Mouse (Mus musculus): ENCODE measurements around the gene Nsun7. TPM values are rescaled to one million over a fixed set of nuclear protein-coding genes. Genes with fewer than 3 reads are reported as not detected.

The Nsun7 gene
- polyA plus RNA-seq, 1 experiment from 2014 or later = 2.9 TPM

DNA sequence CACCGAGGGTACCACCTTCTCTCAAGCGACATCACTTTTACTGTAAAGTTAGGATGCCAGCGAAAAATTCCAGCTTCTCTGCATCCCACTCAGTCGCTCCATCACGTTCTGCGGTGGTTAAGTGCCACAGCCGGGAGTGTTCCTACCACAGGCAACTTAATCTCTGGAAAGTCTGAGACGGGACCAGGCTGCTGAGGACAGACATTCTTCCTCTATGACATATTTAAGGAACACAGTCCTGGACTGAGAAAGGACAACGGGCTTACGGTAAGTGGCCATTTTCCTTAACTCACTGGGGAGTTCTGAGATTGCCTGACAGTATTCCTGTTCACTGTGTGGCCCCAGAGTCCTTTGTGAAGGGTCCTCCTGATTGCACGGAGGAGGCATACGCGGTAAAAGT, 40.9 kb downstream of the Nsun7 start:
- Histone ChIP-seq H3K36me3 (ENCODE audit: control insufficient read depth, insufficient read depth, low read length) (0 out of 2 replicates have a peak, but pooled peaks cover 6% of the 10 kb centered on the region), H3K4me2 (ENCODE audit: low read depth, low read length) (no peak overlapping the region), H3K27me3 (ENCODE audit: control insufficient read depth, insufficient read depth, low read length) (no peaks in the 10 kb centered on the region), H3K4me3 (ENCODE audit: low read depth, low read length) (no peak overlapping the region), H3K4me1 (ENCODE audit: control insufficient read depth, insufficient read depth, low read length) (peaks cover 3% of the 10 kb centered on the region; the same call in 1 of the 2 replicates), H3K9me3 (ENCODE audit: control insufficient read depth, low read length) (no peaks in the 10 kb centered on the region), H3K9ac (replicated peaks; ENCODE audit: low read depth, low read length) (no peak overlapping the region), H3K27ac (ENCODE audit: low read depth, low read length) (no peak overlapping the region)
- ATAC-seq (ENCODE audit: low read depth) = no peak
- whole genome bisulfite sequencing = 87% methylated on average over 13 of the region's 13 CpGs

DNA sequence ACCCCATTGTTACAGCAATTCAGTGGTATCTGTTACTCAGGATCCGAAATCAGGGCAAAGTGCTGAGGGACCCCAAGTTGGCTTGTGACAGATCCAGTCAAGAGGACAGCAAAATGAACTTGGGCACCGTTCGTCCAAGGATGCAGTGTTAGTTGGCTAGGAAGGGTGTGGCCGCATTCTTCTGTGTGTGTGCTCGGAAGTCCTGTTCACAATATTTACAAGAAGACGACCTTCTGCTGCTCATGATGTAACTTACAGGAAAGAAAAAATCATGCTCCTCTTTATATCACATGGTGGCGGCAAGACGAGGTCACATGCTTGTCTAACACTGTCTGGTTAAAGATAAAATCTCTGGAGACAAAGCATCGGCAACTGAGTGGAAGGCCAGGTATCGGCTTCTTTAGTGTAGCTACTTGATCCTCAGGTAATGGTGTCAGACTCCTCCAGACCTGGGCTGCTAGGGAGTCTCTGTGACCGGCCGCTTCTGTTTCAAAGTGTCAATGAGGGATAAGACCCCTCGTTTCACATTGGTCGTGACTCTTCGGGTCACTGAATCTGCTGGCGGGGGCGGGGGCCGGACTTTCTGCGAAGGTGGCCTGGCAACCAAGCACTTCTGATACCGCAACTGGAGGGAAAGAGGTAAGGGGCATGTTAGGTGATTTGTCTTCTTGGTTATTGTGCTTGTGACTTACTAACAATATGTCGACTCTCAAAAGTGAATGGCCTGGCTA, 42.6 kb downstream of the Nsun7 start:
- ATAC-seq (ENCODE audit: low read depth) = no peak
- 0 out of 2 replicates have a peak, but pooled peaks cover 6% of the 10 kb centered on the region for H3K36me3 ChIP-seq (ENCODE audit: control insufficient read depth, insufficient read depth, low read length)
- no peak overlapping the region for H3K4me3 ChIP-seq (ENCODE audit: low read depth, low read length)
- H3K9me3 ChIP-seq (ENCODE audit: control insufficient read depth, low read length) = no peaks in the 10 kb centered on the region
- no peak overlapping the region for H3K4me2 ChIP-seq (ENCODE audit: low read depth, low read length)
- H3K4me1 ChIP-seq (ENCODE audit: control insufficient read depth, insufficient read depth, low read length) = peaks cover 3% of the 10 kb centered on the region; the same call in 1 of the 2 replicates
- no peak overlapping the region for H3K27ac ChIP-seq (ENCODE audit: low read depth, low read length)
- no peak overlapping the region for H3K9ac ChIP-seq (replicated peaks; ENCODE audit: low read depth, low read length)
- no peaks in the 10 kb centered on the region for H3K27me3 ChIP-seq (ENCODE audit: control insufficient read depth, insufficient read depth, low read length)
- WGBS = 93% methylated on average over 21 of the region's 21 CpGs

DNA sequence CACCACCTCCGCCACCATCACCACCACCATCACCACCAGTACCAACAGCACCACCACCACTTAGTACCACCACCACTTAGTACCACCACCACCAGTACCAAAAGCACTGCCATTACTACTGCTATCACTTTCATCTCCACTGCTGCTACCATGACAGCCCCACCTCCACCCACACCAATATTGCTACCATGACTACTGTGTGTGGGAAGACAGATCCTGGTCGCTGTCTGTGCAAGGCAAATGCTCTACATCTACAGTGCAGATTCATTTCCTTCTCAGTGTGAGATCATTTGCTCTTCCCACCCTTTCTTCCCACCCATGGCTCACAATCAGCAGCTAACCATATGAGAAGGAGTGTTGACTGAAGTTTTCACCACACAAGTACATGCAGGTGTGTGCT, 43.2 kb downstream of the Nsun7 start:
- H3K27me3 ChIP-seq (ENCODE audit: control insufficient read depth, insufficient read depth, low read length) = no peaks in the 10 kb centered on the region
- no peak overlapping the region for H3K4me2 ChIP-seq (ENCODE audit: low read depth, low read length)
- H3K4me3 ChIP-seq (ENCODE audit: low read depth, low read length) = no peak overlapping the region
- no peaks in the 10 kb centered on the region for H3K9me3 ChIP-seq (ENCODE audit: control insufficient read depth, low read length)
- peaks cover 3% of the 10 kb centered on the region; the same call in 1 of the 2 replicates for H3K4me1 ChIP-seq (ENCODE audit: control insufficient read depth, insufficient read depth, low read length)
- no peak overlapping the region for H3K27ac ChIP-seq (ENCODE audit: low read depth, low read length)
- ATAC-seq (ENCODE audit: low read depth) = no peak
- H3K9ac ChIP-seq (replicated peaks; ENCODE audit: low read depth, low read length) = no peak overlapping the region
- 88% methylated on average over 2 of the region's 2 CpGs for WGBS
- H3K36me3 ChIP-seq (ENCODE audit: control insufficient read depth, insufficient read depth, low read length) = 0 out of 2 replicates have a peak, but pooled peaks cover 6% of the 10 kb centered on the region

GRCm38 (mm10) chr5:66304300-66305067, 44.8 kb downstream of the Nsun7 start:
- Histone ChIP-seq H3K9me3 (ENCODE audit: control insufficient read depth, low read length) (no peaks in the 10 kb centered on the region), H3K9ac (replicated peaks; ENCODE audit: low read depth, low read length) (no peak overlapping the region), H3K4me3 (ENCODE audit: low read depth, low read length) (no peak overlapping the region), H3K4me1 (ENCODE audit: control insufficient read depth, insufficient read depth, low read length) (peaks cover 3% of the 10 kb centered on the region; the same call in 1 of the 2 replicates), H3K27me3 (ENCODE audit: control insufficient read depth, insufficient read depth, low read length) (no peaks in the 10 kb centered on the region), H3K36me3 (ENCODE audit: control insufficient read depth, insufficient read depth, low read length) (0 out of 2 replicates have a peak, but pooled peaks cover 11% of the 10 kb centered on the region), H3K4me2 (ENCODE audit: low read depth, low read length) (no peak overlapping the region), H3K27ac (ENCODE audit: low read depth, low read length) (0 out of 2 replicates have a peak overlapping the region, but pooled peaks have one; percentile 17)
- 56% methylated on average over 11 of the region's 11 CpGs for WGBS
- ATAC-seq (ENCODE audit: low read depth) = peak; percentile 49; the same call in 1 of the 2 replicates

DNA sequence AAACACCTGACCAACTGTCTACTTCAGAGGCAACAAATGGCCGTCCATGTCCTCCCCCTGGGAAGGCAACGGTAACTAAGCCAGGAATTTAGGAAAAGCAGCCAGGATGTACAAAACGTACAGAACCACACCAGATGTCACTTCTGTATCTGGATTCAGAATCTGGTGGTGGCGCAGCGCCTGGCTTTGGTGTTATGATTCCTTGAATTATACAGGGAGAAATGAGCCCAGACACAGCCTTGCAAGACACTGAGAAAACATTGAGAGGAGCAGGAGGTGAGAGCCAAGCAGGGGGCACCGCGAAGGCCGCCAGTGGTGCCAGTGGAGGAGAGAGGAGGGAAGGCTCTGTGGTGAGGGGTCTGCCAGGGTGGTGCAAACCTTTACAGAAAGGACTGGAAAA, 45.8 kb downstream of the Nsun7 start:
- Histone ChIP-seq H3K9ac (replicated peaks; ENCODE audit: low read depth, low read length) (no peak overlapping the region), H3K27ac (ENCODE audit: low read depth, low read length) (no peak overlapping the region), H3K4me1 (ENCODE audit: control insufficient read depth, insufficient read depth, low read length) (peaks cover 3% of the 10 kb centered on the region; the same call in 1 of the 2 replicates), H3K36me3 (ENCODE audit: control insufficient read depth, insufficient read depth, low read length) (0 out of 2 replicates have a peak, but pooled peaks cover 17% of the 10 kb centered on the region), H3K4me3 (ENCODE audit: low read depth, low read length) (no peak overlapping the region), H3K9me3 (ENCODE audit: control insufficient read depth, low read length) (no peaks in the 10 kb centered on the region), H3K4me2 (ENCODE audit: low read depth, low read length) (no peak overlapping the region), H3K27me3 (ENCODE audit: control insufficient read depth, insufficient read depth, low read length) (no peaks in the 10 kb centered on the region)
- WGBS = 72% methylated on average over 8 of the region's 8 CpGs
- ATAC-seq (ENCODE audit: low read depth) = no peak

DNA sequence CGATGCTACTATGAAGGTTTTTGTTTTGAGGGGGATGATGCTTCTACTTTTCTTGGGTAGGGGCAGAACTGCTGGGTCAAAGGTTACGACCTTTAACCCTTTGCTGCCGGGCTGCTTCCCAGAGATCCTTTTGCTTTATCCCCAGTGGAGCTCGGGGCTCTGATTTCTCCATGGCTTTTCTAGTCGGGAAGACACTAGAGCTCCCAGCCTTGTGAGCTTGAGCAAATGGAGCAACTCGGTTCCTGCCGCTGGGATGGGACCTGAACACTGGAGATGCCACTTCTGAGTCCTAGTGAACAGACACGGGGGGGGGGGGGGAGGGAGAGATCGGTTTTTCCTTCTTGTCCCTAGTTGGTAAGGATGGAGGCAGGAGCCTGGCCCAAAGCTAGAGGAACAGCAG, 50.6 kb downstream of the Nsun7 start:
- Histone ChIP-seq H3K27me3 (ENCODE audit: control insufficient read depth, insufficient read depth, low read length) (no peaks in the 10 kb centered on the region), H3K9me3 (ENCODE audit: control insufficient read depth, low read length) (no peaks in the 10 kb centered on the region), H3K36me3 (ENCODE audit: control insufficient read depth, insufficient read depth, low read length) (0 out of 2 replicates have a peak, but pooled peaks cover 11% of the 10 kb centered on the region), H3K9ac (replicated peaks; ENCODE audit: low read depth, low read length) (no peak overlapping the region), H3K4me1 (ENCODE audit: control insufficient read depth, insufficient read depth, low read length) (no peaks in the 10 kb centered on the region), H3K27ac (ENCODE audit: low read depth, low read length) (no peak overlapping the region), H3K4me3 (ENCODE audit: low read depth, low read length) (no peak overlapping the region), H3K4me2 (ENCODE audit: low read depth, low read length) (no peak overlapping the region)
- no peak for ATAC-seq (ENCODE audit: low read depth)
- 68% methylated on average over 9 of the region's 9 CpGs for WGBS

DNA sequence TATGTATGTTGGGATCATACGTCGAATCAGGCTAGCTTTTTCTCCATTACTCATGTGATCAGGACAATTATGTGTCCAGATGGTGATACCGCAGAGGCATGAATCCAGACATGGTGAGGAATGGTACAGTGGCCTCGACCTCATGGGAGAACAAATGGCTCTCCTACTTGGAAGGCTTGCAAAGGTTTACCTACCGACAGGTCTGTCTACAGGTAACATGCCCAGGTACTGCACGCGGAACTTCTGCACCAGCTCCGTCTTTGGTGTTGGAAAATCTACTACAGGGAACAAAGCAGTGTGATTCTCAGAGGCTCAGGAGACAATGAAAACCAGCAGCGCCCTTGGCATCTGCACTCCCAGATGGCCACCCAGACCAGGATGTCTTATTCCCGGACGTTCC, 51.1 kb downstream of the Nsun7 start:
- no peaks in the 10 kb centered on the region for H3K27me3 ChIP-seq (ENCODE audit: control insufficient read depth, insufficient read depth, low read length)
- H3K9me3 ChIP-seq (ENCODE audit: control insufficient read depth, low read length) = no peaks in the 10 kb centered on the region
- H3K27ac ChIP-seq (ENCODE audit: low read depth, low read length) = no peak overlapping the region
- 85% methylated on average over 11 of the region's 11 CpGs for WGBS
- H3K4me1 ChIP-seq (ENCODE audit: control insufficient read depth, insufficient read depth, low read length) = no peaks in the 10 kb centered on the region
- no peak for ATAC-seq (ENCODE audit: low read depth)
- H3K4me2 ChIP-seq (ENCODE audit: low read depth, low read length) = no peak overlapping the region
- 0 out of 2 replicates have a peak, but pooled peaks cover 11% of the 10 kb centered on the region for H3K36me3 ChIP-seq (ENCODE audit: control insufficient read depth, insufficient read depth, low read length)
- H3K4me3 ChIP-seq (ENCODE audit: low read depth, low read length) = no peak overlapping the region
- H3K9ac ChIP-seq (replicated peaks; ENCODE audit: low read depth, low read length) = no peak overlapping the region

DNA sequence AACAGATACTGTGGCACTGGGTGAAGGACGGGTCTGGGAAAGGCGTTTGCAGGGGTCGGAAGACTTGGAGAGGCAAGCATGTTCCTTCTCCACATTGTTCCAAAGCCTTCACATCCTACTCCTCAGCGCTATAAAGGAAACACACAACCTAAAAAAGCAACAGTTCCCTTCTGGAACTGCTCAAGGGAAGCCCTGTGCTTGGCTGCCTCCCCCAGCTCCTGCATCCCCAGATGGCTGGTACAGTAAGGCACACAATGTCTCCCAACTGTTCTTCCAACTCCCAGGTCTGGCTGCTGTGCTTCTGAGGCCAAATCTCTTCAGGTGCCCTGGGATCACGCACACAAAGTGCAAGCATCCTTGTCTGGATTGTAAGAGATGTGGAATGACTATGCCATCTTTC, 56.1 kb downstream of the Nsun7 start:
- Histone ChIP-seq H3K4me2 (ENCODE audit: low read depth, low read length) (no peak overlapping the region), H3K9me3 (ENCODE audit: control insufficient read depth, low read length) (no peaks in the 10 kb centered on the region), H3K9ac (replicated peaks; ENCODE audit: low read depth, low read length) (no peak overlapping the region), H3K27me3 (ENCODE audit: control insufficient read depth, insufficient read depth, low read length) (no peaks in the 10 kb centered on the region), H3K27ac (ENCODE audit: low read depth, low read length) (no peak overlapping the region), H3K36me3 (ENCODE audit: control insufficient read depth, insufficient read depth, low read length) (no peaks in the 10 kb centered on the region), H3K4me1 (ENCODE audit: control insufficient read depth, insufficient read depth, low read length) (peaks cover 6% of the 10 kb centered on the region; the same call in 1 of the 2 replicates), H3K4me3 (ENCODE audit: low read depth, low read length) (no peak overlapping the region)
- no peak for ATAC-seq (ENCODE audit: low read depth)
- 94% methylated on average over 5 of the region's 5 CpGs for WGBS

DNA sequence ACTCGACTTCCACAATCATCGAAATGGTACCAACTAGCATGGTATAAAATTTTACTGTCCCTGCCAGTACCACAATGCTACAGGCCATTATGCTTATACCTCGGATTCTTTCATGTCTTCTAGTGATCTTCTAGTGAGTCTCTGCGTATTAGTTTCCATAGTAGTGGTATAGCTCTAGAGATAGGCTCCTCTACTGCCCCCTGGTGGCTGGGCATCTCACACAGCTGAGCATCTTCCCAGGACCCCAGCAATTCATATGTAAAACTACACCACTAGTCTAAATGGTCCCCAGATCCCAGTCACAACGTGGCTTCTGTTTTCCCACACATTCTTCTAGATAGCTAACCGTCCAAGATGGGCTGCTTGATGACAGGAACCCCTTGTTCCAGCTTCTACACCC, 59.6 kb downstream of the Nsun7 start:
- Histone ChIP-seq H3K27me3 (ENCODE audit: control insufficient read depth, insufficient read depth, low read length) (no peaks in the 10 kb centered on the region), H3K9ac (replicated peaks; ENCODE audit: low read depth, low read length) (no peak overlapping the region), H3K9me3 (ENCODE audit: control insufficient read depth, low read length) (no peaks in the 10 kb centered on the region), H3K36me3 (ENCODE audit: control insufficient read depth, insufficient read depth, low read length) (no peaks in the 10 kb centered on the region), H3K27ac (ENCODE audit: low read depth, low read length) (peak overlapping the region; percentile 41; the same call in 1 of the 2 replicates), H3K4me1 (ENCODE audit: control insufficient read depth, insufficient read depth, low read length) (peaks cover 8% of the 10 kb centered on the region; the same call in 1 of the 2 replicates), H3K4me3 (ENCODE audit: low read depth, low read length) (no peak overlapping the region), H3K4me2 (ENCODE audit: low read depth, low read length) (no peak overlapping the region)
- 69% methylated on average over 6 of the region's 6 CpGs for WGBS
- no peak for ATAC-seq (ENCODE audit: low read depth)
